Mouse (Mus musculus): Measurements from ENCODE around the gene Ston1. TPM values are rescaled to one million over a fixed set of nuclear protein-coding genes. Genes with fewer than 3 reads are reported as not detected.

The Ston1 gene
- polyA plus RNA-seq (2014; fragmentation: Nextera tagmentation; extraction: Ambion mirVana) = 7.8 and 11.5 TPM in 2 replicates

- 1% methylated on average over 36 of the region's 41 CpGs for WGBS
- H3K9me3 ChIP-seq (ENCODE audit: control insufficient read depth, low read length) = no peaks in the 10 kb centered on the region
- peaks cover 3% of the 10 kb centered on the region; the same call in 1 of the 2 replicates for H3K4me1 ChIP-seq (ENCODE audit: control insufficient read depth, insufficient read depth, low read length)
- H3K4me2 ChIP-seq (replicated peaks; ENCODE audit: low read depth, low read length) = peak within 1 kb of the TSS; percentile 69
- H3K4me3 ChIP-seq (ENCODE audit: low read length) = peak within 1 kb of the TSS; percentile 67
- peak within 1 kb of the TSS; percentile 69 for H3K9ac ChIP-seq (ENCODE audit: low read depth, low read length)
- peak within 1 kb of the TSS; percentile 81 for H3K27ac ChIP-seq (ENCODE audit: low read depth, low read length)
- H3K36me3 ChIP-seq (ENCODE audit: control insufficient read depth, insufficient read depth, low read length) = no peaks in the 10 kb centered on the region
- peak; percentile 91 for ATAC-seq (ENCODE audit: low FRiP score, low TSS enrichment)
- H3K27me3 ChIP-seq (ENCODE audit: control insufficient read depth, insufficient read depth, low read length) = no peaks in the 10 kb centered on the region
Measured at GRCm38 (mm10) chr17:88597222-88598055, at the start of gene Ston1. Gene Ston1, plus strand, starts transcription at chr17:88597684.

DNA sequence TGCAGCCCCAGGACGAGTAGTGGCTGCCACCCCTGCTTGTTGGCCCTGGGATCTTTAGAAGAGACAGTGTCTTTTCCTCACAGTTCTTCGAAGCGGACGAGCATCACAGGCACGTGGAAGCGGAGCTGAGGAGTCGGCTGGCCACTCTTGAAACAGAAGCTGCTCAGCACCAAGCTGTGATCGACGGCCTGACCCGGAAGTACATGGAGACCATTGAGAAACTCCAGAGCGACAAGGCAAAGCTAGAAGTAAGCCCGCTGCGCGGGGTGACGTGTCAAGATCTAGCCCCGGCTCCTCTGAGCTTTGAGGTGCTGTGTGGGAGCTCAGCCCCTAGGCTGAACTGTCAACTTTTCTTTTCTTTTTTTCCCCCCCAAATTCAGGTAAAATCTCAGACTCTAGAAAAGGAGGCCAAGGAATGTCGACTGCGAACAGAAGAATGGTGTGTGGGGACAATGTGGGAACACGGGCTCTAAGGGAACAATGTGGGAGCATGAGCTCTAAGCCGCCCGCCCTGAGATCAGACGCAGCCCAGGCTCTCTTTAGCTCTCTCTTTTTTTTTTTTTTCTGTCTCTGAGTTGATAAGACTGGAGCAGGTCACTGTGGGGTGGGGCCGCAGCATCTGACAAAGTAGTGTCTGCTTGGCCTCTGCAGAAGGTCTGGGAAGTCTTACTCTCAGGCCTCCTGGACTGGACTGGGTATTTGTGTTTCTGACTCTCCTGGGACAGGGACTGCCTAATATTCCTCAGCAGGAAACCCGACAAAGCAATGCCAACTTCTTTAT lies 47.9 kb upstream of the Ston1 start:
- Histone ChIP-seq H3K4me2 (replicated peaks; ENCODE audit: low read depth, low read length) (no peak overlapping the region), H3K27me3 (ENCODE audit: control insufficient read depth, insufficient read depth, low read length) (no peaks in the 10 kb centered on the region), H3K4me1 (ENCODE audit: control insufficient read depth, insufficient read depth, low read length) (0 out of 2 replicates have a peak, but pooled peaks cover 9% of the 10 kb centered on the region), H3K36me3 (ENCODE audit: control insufficient read depth, insufficient read depth, low read length) (peaks cover 21% of the 10 kb centered on the region), H3K9ac (ENCODE audit: low read depth, low read length) (no peak overlapping the region), H3K4me3 (ENCODE audit: low read length) (no peak overlapping the region), H3K27ac (ENCODE audit: low read depth, low read length) (no peak overlapping the region), H3K9me3 (ENCODE audit: control insufficient read depth, low read length) (no peaks in the 10 kb centered on the region)
- no peak for ATAC-seq (ENCODE audit: low FRiP score, low TSS enrichment)
- WGBS = 88% methylated on average over 24 of the region's 24 CpGs

DNA sequence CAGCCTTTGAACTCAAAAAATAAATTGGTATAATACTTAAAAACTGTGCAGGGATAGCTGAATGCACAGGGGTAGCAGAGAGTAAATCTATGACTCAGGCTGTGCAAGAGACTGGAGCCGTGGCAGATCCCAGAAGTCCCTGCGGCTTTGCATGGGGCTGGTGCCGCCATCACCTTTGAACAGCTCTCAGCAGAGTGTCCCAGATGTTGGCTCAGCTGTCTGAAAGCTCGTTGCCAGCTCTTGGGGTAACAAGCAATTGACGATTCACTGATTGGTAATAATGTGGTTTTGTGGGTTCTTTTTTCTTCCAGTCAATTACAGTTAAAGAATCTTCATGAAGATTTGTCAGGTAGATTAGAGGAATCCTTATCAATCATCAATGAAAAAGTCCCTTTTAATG lies 47.1 kb upstream of the Ston1 start:
- Histone ChIP-seq H3K4me1 (ENCODE audit: control insufficient read depth, insufficient read depth, low read length) (0 out of 2 replicates have a peak, but pooled peaks cover 9% of the 10 kb centered on the region), H3K9ac (ENCODE audit: low read depth, low read length) (no peak overlapping the region), H3K9me3 (ENCODE audit: control insufficient read depth, low read length) (no peaks in the 10 kb centered on the region), H3K4me2 (replicated peaks; ENCODE audit: low read depth, low read length) (no peak overlapping the region), H3K27me3 (ENCODE audit: control insufficient read depth, insufficient read depth, low read length) (no peaks in the 10 kb centered on the region), H3K4me3 (ENCODE audit: low read length) (no peak overlapping the region), H3K27ac (ENCODE audit: low read depth, low read length) (no peak overlapping the region), H3K36me3 (ENCODE audit: control insufficient read depth, insufficient read depth, low read length) (peaks cover 18% of the 10 kb centered on the region)
- 70% methylated on average over 5 of the region's 5 CpGs for WGBS
- ATAC-seq (ENCODE audit: low FRiP score, low TSS enrichment) = no peak

DNA sequence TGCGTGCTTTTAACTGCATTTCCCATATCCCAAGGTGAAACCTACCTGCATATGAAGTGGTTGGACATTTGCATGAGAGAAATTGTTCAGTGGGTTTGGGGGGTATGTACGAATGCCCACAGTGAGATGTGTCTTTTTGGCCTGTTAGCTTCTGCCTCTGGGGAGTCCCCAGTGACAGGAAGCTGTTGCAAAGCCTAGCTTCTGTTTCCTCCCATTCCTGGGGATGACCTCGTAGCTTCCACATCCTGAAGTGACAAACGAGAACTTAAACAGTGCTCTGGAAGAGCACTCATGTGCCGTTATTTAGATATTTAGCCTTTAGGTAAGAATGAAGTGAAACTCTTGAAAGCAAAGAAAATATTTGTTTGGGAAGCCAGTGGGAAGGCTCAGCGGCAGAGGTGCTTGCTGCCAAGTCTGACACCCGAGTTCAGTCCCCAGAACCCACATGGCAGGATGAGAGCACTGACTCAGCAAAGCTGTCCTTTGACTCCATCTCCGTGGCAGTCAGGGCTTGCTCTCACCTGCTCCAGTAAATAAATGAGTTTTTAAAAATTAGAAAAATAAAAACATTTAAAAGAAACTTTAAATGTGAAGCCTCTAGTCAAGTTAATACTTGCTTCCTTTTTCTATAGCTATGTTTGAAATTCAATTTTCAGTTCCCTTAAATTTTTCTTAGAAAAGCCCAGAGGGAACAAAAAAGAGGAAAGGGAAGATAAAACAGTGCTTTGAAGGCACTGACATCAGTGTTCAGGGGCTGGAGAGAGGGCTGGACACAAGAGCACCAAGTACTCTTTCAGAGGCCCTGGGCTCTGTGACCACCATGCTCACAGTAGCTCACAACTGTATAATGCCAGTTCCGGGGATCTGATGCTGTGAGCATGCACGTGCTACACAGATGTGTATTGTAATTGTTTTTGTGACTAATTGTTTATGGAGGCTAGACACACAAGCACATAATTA lies 46.2 kb upstream of the Ston1 start:
- Histone ChIP-seq H3K4me2 (replicated peaks; ENCODE audit: low read depth, low read length) (no peak overlapping the region), H3K4me1 (ENCODE audit: control insufficient read depth, insufficient read depth, low read length) (0 out of 2 replicates have a peak, but pooled peaks cover 9% of the 10 kb centered on the region), H3K4me3 (ENCODE audit: low read length) (no peak overlapping the region), H3K27ac (ENCODE audit: low read depth, low read length) (no peak overlapping the region), H3K36me3 (ENCODE audit: control insufficient read depth, insufficient read depth, low read length) (peaks cover 22% of the 10 kb centered on the region; the same call in 1 of the 2 replicates), H3K9me3 (ENCODE audit: control insufficient read depth, low read length) (no peaks in the 10 kb centered on the region), H3K27me3 (ENCODE audit: control insufficient read depth, insufficient read depth, low read length) (no peaks in the 10 kb centered on the region), H3K9ac (ENCODE audit: low read depth, low read length) (no peak overlapping the region)
- ATAC-seq (ENCODE audit: low FRiP score, low TSS enrichment) = no peak
- 63% methylated on average over 10 of the region's 10 CpGs for WGBS

- H3K4me1 ChIP-seq (ENCODE audit: control insufficient read depth, insufficient read depth, low read length) = 0 out of 2 replicates have a peak, but pooled peaks cover 9% of the 10 kb centered on the region
- H3K27ac ChIP-seq (ENCODE audit: low read depth, low read length) = no peak overlapping the region
- peaks cover 21% of the 10 kb centered on the region; the same call in 1 of the 2 replicates for H3K36me3 ChIP-seq (ENCODE audit: control insufficient read depth, insufficient read depth, low read length)
- 20% methylated on average over 6 of the region's 6 CpGs for WGBS
- H3K4me3 ChIP-seq (ENCODE audit: low read length) = no peak overlapping the region
- H3K9ac ChIP-seq (ENCODE audit: low read depth, low read length) = no peak overlapping the region
- H3K27me3 ChIP-seq (ENCODE audit: control insufficient read depth, insufficient read depth, low read length) = no peaks in the 10 kb centered on the region
- no peak overlapping the region for H3K4me2 ChIP-seq (replicated peaks; ENCODE audit: low read depth, low read length)
- H3K9me3 ChIP-seq (ENCODE audit: control insufficient read depth, low read length) = no peaks in the 10 kb centered on the region
- ATAC-seq (ENCODE audit: low FRiP score, low TSS enrichment) = peak; percentile 16; the same call in 1 of the 2 replicates
Measured at GRCm38 (mm10) chr17:88552556-88552955, 44.9 kb upstream of the Ston1 start.

GRCm38 (mm10) chr17:88553001-88553449 lies 44.5 kb upstream of the Ston1 start:
- H3K27ac ChIP-seq (ENCODE audit: low read depth, low read length) = no peak overlapping the region
- peak; percentile 43 for ATAC-seq (ENCODE audit: low FRiP score, low TSS enrichment)
- H3K36me3 ChIP-seq (ENCODE audit: control insufficient read depth, insufficient read depth, low read length) = peaks cover 17% of the 10 kb centered on the region; the same call in 1 of the 2 replicates
- H3K9me3 ChIP-seq (ENCODE audit: control insufficient read depth, low read length) = no peaks in the 10 kb centered on the region
- 54% methylated on average over 8 of the region's 8 CpGs for WGBS
- H3K27me3 ChIP-seq (ENCODE audit: control insufficient read depth, insufficient read depth, low read length) = no peaks in the 10 kb centered on the region
- H3K4me3 ChIP-seq (ENCODE audit: low read length) = no peak overlapping the region
- H3K9ac ChIP-seq (ENCODE audit: low read depth, low read length) = no peak overlapping the region
- 0 out of 2 replicates have a peak, but pooled peaks cover 9% of the 10 kb centered on the region for H3K4me1 ChIP-seq (ENCODE audit: control insufficient read depth, insufficient read depth, low read length)
- no peak overlapping the region for H3K4me2 ChIP-seq (replicated peaks; ENCODE audit: low read depth, low read length)

- 84% methylated on average over 11 of the region's 11 CpGs for WGBS
- H3K27ac ChIP-seq (ENCODE audit: low read depth, low read length) = no peak overlapping the region
- ATAC-seq (ENCODE audit: low FRiP score, low TSS enrichment) = no peak
Measured at GRCm38 (mm10) chr17:88553473-88554087, 43.9 kb upstream of the Ston1 start.

DNA sequence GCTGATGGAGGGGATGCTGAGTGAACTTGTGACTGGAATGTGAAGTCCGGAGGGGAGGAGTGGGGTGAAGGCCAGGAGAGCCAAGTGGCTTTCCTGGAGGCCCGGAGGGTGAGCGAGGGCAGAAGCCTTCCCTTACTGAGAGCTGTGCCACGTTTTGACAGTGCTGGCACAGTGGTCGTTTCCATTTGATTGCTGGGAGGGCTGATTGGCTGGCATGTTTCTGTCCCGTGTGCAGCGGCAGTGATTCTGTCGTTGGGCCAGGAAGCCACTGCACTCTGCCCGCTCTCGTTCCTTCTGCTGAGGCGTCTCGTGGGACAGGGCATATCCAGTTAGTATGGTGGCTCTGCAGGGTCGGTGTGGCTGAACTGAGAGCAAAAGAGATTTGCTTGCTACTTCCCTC lies 41.3 kb upstream of the Ston1 start:
- no peak overlapping the region for H3K27ac ChIP-seq (ENCODE audit: low read depth, low read length)
- H3K4me2 ChIP-seq (replicated peaks; ENCODE audit: low read depth, low read length) = no peak overlapping the region
- 0 out of 2 replicates have a peak, but pooled peaks cover 9% of the 10 kb centered on the region for H3K4me1 ChIP-seq (ENCODE audit: control insufficient read depth, insufficient read depth, low read length)
- H3K4me3 ChIP-seq (ENCODE audit: low read length) = no peak overlapping the region
- 83% methylated on average over 13 of the region's 13 CpGs for WGBS
- H3K9ac ChIP-seq (ENCODE audit: low read depth, low read length) = no peak overlapping the region
- no peaks in the 10 kb centered on the region for H3K27me3 ChIP-seq (ENCODE audit: control insufficient read depth, insufficient read depth, low read length)
- no peaks in the 10 kb centered on the region for H3K9me3 ChIP-seq (ENCODE audit: control insufficient read depth, low read length)
- H3K36me3 ChIP-seq (ENCODE audit: control insufficient read depth, insufficient read depth, low read length) = peaks cover 13% of the 10 kb centered on the region; the same call in 1 of the 2 replicates
- no peak for ATAC-seq (ENCODE audit: low FRiP score, low TSS enrichment)

More at GRCm38 (mm10) chr17:88553473-88554087, 43.9 kb upstream of the Ston1 start:
- no peaks in the 10 kb centered on the region for H3K27me3 ChIP-seq (ENCODE audit: control insufficient read depth, insufficient read depth, low read length)
- H3K36me3 ChIP-seq (ENCODE audit: control insufficient read depth, insufficient read depth, low read length) = peaks cover 17% of the 10 kb centered on the region; the same call in 1 of the 2 replicates
- H3K4me3 ChIP-seq (ENCODE audit: low read length) = no peak overlapping the region
- H3K4me1 ChIP-seq (ENCODE audit: control insufficient read depth, insufficient read depth, low read length) = 0 out of 2 replicates have a peak, but pooled peaks cover 9% of the 10 kb centered on the region
- no peaks in the 10 kb centered on the region for H3K9me3 ChIP-seq (ENCODE audit: control insufficient read depth, low read length)
- no peak overlapping the region for H3K9ac ChIP-seq (ENCODE audit: low read depth, low read length)
- no peak overlapping the region for H3K4me2 ChIP-seq (replicated peaks; ENCODE audit: low read depth, low read length)

Data from kidney, embryonic 14.5 days (tissue).